Mouse (Mus musculus): Measurements from ENCODE around the gene Cmpk1. TPM values are rescaled to one million over a fixed set of nuclear protein-coding genes. Genes with fewer than 3 reads are reported as not detected.
"Not testable (repeated sequence)": the region's sequence is repeated elsewhere in the genome, so short reads cannot be mapped to it uniquely, and the experiment has no call there.

Cmpk1 gene
- polyA plus RNA-seq, 1 experiment from 2014 or later: 44.6 TPM

DNA sequence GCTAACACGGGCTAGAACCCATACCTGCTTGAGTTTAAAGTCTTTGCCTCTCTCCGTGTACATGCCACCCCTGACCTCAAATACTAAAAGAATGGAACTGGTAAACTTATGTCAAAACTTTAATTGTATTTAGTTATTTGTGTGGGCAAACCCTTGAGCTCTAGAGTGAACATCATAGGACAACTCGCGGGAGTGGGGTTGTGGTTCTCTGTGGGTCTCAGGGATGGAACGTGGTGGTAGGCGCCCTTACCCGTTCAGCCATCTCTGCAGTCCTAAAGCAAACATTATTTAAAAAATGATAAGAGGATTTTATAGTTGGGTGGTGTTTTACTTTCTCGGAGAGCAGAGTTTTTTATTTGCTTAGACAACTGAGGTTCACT is 840 bp downstream of the Cmpk1 start:
- no peak for ATAC-seq (ENCODE audit: low read depth)
- H3K4me3 ChIP-seq (ENCODE audit: low read depth, low read length): peak overlapping the region; percentile 96
- WGBS (ENCODE audit: insufficient replicate concordance): under 1% methylated on average over 8 of the region's 8 CpGs

DNA sequence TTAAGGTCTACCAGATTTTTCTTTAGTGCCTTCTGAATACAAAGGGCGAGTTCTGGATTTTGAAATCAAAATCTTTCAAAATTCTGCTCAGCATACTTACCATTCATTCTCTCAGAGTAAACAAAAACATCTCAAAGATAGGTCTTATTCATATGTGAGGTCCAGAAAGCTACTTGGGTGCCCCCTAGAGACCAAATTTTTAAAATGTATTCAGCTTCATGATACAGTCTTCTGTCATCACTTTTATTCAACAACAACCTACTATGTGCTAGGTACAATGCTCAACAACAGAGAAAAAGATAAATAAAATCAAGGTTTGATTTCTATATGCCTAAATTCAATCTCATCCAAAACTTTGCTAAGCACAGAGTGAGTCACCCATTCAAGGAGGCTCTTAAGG is 4.0 kb downstream of the Cmpk1 start:
- Histone ChIP-seq H3K4me2 (ENCODE audit: low read depth, low read length) (no peak overlapping the region), H3K9me3 (replicated peaks; ENCODE audit: control insufficient read depth, low read length) (no peaks in the 10 kb centered on the region), H3K9ac (ENCODE audit: low read depth, low read length) (no peak overlapping the region), H3K27me3 (ENCODE audit: control insufficient read depth, insufficient read depth, low read depth, low read length) (no peaks in the 10 kb centered on the region), H3K27ac (ENCODE audit: low read length) (no peak overlapping the region), H3K4me3 (ENCODE audit: low read depth, low read length) (no peak overlapping the region), H3K4me1 (ENCODE audit: control insufficient read depth, low read depth, low read length) (peaks cover 14% of the 10 kb centered on the region), H3K36me3 (ENCODE audit: control insufficient read depth, insufficient read depth) (no peaks in the 10 kb centered on the region)
- ATAC-seq (ENCODE audit: low read depth): no peak
- 58% methylated on average over 1 of the region's 1 CpGs for WGBS (ENCODE audit: insufficient replicate concordance)

More for the DNA sequence above, 840 bp downstream of the Cmpk1 start:
- no peaks in the 10 kb centered on the region for H3K9me3 ChIP-seq (replicated peaks; ENCODE audit: control insufficient read depth, low read length)
- no peaks in the 10 kb centered on the region for H3K27me3 ChIP-seq (ENCODE audit: control insufficient read depth, insufficient read depth, low read depth, low read length)
- peak overlapping the region; percentile 97 for H3K9ac ChIP-seq (ENCODE audit: low read depth, low read length)
- peak overlapping the region; percentile 83 for H3K4me2 ChIP-seq (ENCODE audit: low read depth, low read length)
- peak overlapping the region; percentile 100 for H3K27ac ChIP-seq (ENCODE audit: low read length)
- peaks cover 14% of the 10 kb centered on the region for H3K4me1 ChIP-seq (ENCODE audit: control insufficient read depth, low read depth, low read length)
- no peaks in the 10 kb centered on the region for H3K36me3 ChIP-seq (ENCODE audit: control insufficient read depth, insufficient read depth)

DNA sequence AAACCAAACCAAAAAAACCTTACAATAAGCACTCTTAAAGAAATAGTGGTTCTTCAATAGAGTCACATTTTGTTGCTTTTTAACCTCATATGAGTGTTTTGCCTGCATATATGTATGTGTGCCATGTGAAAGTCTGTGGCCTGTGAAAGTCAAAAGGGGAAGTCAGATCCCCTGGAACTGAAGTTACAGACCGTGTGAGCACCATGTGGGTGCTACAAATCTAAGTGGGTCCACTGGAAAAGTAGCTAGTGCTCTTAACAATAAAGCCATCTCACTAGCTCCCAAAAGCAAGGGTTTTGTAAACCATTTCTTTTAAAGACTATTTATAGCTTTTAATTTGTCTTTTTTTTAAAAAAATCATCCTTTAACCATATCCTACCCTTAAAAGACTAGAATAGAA is 4.4 kb downstream of the Cmpk1 start:
- no peak for ATAC-seq (ENCODE audit: low read depth)
- Histone ChIP-seq H3K4me2 (ENCODE audit: low read depth, low read length) (no peak overlapping the region), H3K36me3 (ENCODE audit: control insufficient read depth, insufficient read depth) (no peaks in the 10 kb centered on the region), H3K27me3 (ENCODE audit: control insufficient read depth, insufficient read depth, low read depth, low read length) (no peaks in the 10 kb centered on the region), H3K9ac (ENCODE audit: low read depth, low read length) (no peak overlapping the region), H3K4me3 (ENCODE audit: low read depth, low read length) (no peak overlapping the region), H3K9me3 (replicated peaks; ENCODE audit: control insufficient read depth, low read length) (no peaks in the 10 kb centered on the region), H3K4me1 (ENCODE audit: control insufficient read depth, low read depth, low read length) (peaks cover 10% of the 10 kb centered on the region), H3K27ac (ENCODE audit: low read length) (no peak overlapping the region)
- 41% methylated on average over 1 of the region's 1 CpGs for WGBS (ENCODE audit: insufficient replicate concordance)

DNA sequence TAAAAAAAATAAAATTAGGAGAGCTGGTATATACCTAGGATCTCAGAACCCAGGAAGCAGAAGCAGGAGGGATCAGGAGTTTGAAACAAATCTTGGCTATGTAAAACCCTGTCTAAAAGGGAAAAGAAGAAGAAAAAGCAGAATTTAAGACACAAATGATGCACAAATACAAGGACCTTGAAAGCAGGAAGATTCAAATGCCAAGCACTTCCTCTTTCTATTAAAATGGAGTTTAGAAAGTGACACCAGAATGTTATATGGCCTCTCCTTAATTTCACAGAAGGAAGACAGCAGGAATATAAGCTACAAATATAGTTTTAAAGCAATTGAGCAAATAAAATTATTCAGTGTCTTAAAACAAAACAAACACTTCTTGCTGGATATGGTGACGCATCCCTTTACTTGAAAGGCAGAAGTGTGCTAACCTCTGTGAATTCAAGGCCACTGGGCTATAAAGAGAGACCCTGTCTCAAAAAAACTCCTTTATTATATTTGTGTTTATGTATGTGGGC is 13.8 kb downstream of the Cmpk1 start:
- H3K9me3 ChIP-seq (replicated peaks; ENCODE audit: control insufficient read depth, low read length): no peaks in the 10 kb centered on the region
- H3K36me3 ChIP-seq (ENCODE audit: control insufficient read depth, insufficient read depth): peaks cover 2% of the 10 kb centered on the region; the same call in 1 of the 2 replicates
- H3K4me3 ChIP-seq (ENCODE audit: low read depth, low read length): no peak overlapping the region
- no peak overlapping the region for H3K9ac ChIP-seq (ENCODE audit: low read depth, low read length)
- H3K27me3 ChIP-seq (ENCODE audit: control insufficient read depth, insufficient read depth, low read depth, low read length): no peaks in the 10 kb centered on the region
- no peak overlapping the region for H3K27ac ChIP-seq (ENCODE audit: low read length)
- WGBS (ENCODE audit: insufficient replicate concordance): 77% methylated on average over 1 of the region's 1 CpGs
- ATAC-seq (ENCODE audit: low read depth): no peak
- no peaks in the 10 kb centered on the region for H3K4me1 ChIP-seq (ENCODE audit: control insufficient read depth, low read depth, low read length)
- H3K4me2 ChIP-seq (ENCODE audit: low read depth, low read length): no peak overlapping the region

DNA sequence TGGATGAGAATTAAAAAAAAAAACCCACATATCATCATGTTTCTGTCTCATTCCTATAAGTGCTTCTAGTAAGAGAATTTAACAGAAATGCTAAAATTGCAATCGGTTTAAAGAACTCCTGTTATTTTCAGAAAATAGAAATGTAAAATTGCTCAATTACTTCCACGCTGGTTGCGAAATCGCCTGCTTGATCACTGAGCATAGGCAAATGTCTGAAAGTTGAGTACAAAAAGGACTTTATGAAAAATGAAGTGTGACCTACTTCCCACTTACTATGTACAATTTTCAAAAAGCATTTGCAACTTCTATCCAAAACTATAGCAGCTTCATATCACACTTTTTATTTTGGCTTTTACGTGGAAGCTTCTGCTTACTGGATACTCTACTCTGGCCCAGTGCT is 16.3 kb downstream of the Cmpk1 start:
- Histone ChIP-seq H3K4me1 (ENCODE audit: control insufficient read depth, low read depth, low read length) (no peaks in the 10 kb centered on the region), H3K9me3 (replicated peaks; ENCODE audit: control insufficient read depth, low read length) (no peaks in the 10 kb centered on the region), H3K4me2 (ENCODE audit: low read depth, low read length) (no peak overlapping the region), H3K36me3 (ENCODE audit: control insufficient read depth, insufficient read depth) (peaks cover 7% of the 10 kb centered on the region; the same call in 1 of the 2 replicates), H3K27ac (ENCODE audit: low read length) (no peak overlapping the region), H3K9ac (ENCODE audit: low read depth, low read length) (no peak overlapping the region), H3K4me3 (ENCODE audit: low read depth, low read length) (no peak overlapping the region), H3K27me3 (ENCODE audit: control insufficient read depth, insufficient read depth, low read depth, low read length) (no peaks in the 10 kb centered on the region)
- 75% methylated on average over 5 of the region's 5 CpGs for WGBS (ENCODE audit: insufficient replicate concordance)
- ATAC-seq (ENCODE audit: low read depth): no peak

DNA sequence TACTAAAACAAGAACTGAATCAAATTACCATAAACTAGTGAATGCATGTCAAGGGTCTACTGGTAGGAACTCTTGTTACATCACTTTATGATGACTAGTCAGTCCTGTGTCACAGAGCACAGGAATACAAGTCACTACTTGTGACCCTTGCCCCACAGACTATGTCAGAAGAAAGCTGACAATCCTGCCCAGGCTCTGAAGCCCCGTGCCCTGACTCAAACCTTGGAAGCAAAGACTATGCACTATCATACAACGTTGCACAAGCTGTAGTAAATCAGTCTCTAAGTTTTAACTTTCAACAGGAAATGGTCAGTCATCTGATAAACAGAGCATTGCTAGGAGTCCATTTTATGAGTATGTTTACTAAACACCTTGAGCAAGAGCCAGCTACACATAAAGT is 26.2 kb downstream of the Cmpk1 start:
- not testable (repeated sequence) for H3K4me1 ChIP-seq (ENCODE audit: control insufficient read depth, low read depth, low read length); H3K27ac ChIP-seq (ENCODE audit: low read length); H3K4me2 ChIP-seq (ENCODE audit: low read depth, low read length); H3K27me3 ChIP-seq (ENCODE audit: control insufficient read depth, insufficient read depth, low read depth, low read length); H3K9me3 ChIP-seq (replicated peaks; ENCODE audit: control insufficient read depth, low read length); H3K9ac ChIP-seq (ENCODE audit: low read depth, low read length); H3K4me3 ChIP-seq (ENCODE audit: low read depth, low read length)
- WGBS (ENCODE audit: insufficient replicate concordance): 51% methylated on average over 2 of the region's 2 CpGs
- peaks cover 12% of the 10 kb centered on the region for H3K36me3 ChIP-seq (ENCODE audit: control insufficient read depth, insufficient read depth)
- ATAC-seq (ENCODE audit: low read depth): peak; percentile 9; the same call in 1 of the 2 replicates

DNA sequence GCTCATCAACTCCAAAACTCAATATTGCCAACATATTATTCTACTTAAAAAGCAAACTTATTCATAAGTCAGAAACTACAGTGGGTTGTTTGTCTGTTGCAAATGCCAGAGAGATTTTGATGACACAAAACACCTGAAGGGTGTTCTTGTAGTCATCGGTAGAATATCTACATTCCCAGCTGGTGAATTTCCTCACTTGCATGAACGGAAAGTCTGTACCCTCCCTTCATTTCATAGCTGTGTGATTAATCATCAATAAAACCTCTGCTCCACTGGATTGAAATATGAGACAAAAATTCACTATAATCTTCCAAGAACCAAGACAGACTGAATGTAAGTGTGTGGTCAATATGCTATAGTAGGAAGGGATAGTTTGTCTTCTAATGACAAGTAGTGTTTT is 27.5 kb downstream of the Cmpk1 start:
- Histone ChIP-seq H3K36me3 (ENCODE audit: control insufficient read depth, insufficient read depth) (peaks cover 10% of the 10 kb centered on the region), H3K4me2 (ENCODE audit: low read depth, low read length) (no peak overlapping the region), H3K27ac (ENCODE audit: low read length) (no peak overlapping the region), H3K4me1 (ENCODE audit: control insufficient read depth, low read depth, low read length) (no peaks in the 10 kb centered on the region), H3K9ac (ENCODE audit: low read depth, low read length) (no peak overlapping the region), H3K27me3 (ENCODE audit: control insufficient read depth, insufficient read depth, low read depth, low read length) (no peaks in the 10 kb centered on the region), H3K9me3 (replicated peaks; ENCODE audit: control insufficient read depth, low read length) (no peaks in the 10 kb centered on the region), H3K4me3 (ENCODE audit: low read depth, low read length) (no peak overlapping the region)
- 85% methylated on average over 2 of the region's 2 CpGs for WGBS (ENCODE audit: insufficient replicate concordance)
- no peak for ATAC-seq (ENCODE audit: low read depth)

DNA sequence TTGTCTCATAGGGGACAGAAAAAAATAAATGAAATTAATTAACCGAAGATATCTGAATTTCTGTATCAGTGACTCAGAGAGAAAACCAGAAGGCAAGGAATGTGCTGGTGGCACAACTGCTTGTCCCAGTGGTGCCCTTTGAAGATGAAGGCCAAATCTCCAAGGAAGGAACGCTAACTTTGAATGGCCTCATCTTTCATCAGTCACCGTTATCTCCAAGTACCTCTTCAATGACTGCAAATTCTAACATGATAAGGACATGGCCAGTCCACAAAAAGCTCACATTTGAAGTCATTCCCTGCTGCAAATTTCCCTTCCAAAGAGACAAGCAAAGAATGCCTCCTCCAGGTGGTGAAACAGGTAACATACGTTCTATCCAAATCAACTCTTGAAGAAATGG is 28.3 kb downstream of the Cmpk1 start:
- WGBS (ENCODE audit: insufficient replicate concordance): 81% methylated on average over 4 of the region's 4 CpGs
- Histone ChIP-seq H3K27ac (ENCODE audit: low read length) (no peak overlapping the region), H3K4me2 (ENCODE audit: low read depth, low read length) (no peak overlapping the region), H3K4me3 (ENCODE audit: low read depth, low read length) (no peak overlapping the region), H3K9ac (ENCODE audit: low read depth, low read length) (no peak overlapping the region), H3K36me3 (ENCODE audit: control insufficient read depth, insufficient read depth) (peaks cover 5% of the 10 kb centered on the region), H3K4me1 (ENCODE audit: control insufficient read depth, low read depth, low read length) (no peaks in the 10 kb centered on the region), H3K27me3 (ENCODE audit: control insufficient read depth, insufficient read depth, low read depth, low read length) (no peaks in the 10 kb centered on the region), H3K9me3 (replicated peaks; ENCODE audit: control insufficient read depth, low read length) (no peaks in the 10 kb centered on the region)
- no peak for ATAC-seq (ENCODE audit: low read depth)

DNA sequence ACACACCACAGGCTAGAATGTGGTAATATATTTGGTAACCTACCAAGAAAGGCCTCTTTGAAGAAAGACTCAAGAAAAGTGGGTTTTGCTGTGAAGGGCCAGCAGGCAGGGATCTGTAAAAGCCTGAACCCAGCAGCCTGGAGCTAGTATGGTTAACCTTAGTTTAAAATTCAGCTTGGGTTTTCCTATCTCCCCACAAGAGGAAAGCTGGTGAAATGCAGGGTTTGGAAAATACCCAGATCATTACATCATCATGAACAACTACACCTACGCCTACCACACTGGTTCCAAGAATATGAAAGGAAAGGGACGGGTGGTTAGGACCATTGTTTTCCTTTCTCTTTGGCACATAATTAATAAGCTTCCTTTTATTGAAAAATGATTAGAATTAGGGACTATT is 28.8 kb downstream of the Cmpk1 start:
- WGBS (ENCODE audit: insufficient replicate concordance): 68% methylated on average over 2 of the region's 2 CpGs
- peaks cover 5% of the 10 kb centered on the region for H3K36me3 ChIP-seq (ENCODE audit: control insufficient read depth, insufficient read depth)
- H3K9me3 ChIP-seq (replicated peaks; ENCODE audit: control insufficient read depth, low read length): no peaks in the 10 kb centered on the region
- H3K27ac ChIP-seq (ENCODE audit: low read length): no peak overlapping the region
- no peaks in the 10 kb centered on the region for H3K4me1 ChIP-seq (ENCODE audit: control insufficient read depth, low read depth, low read length)
- no peak overlapping the region for H3K4me3 ChIP-seq (ENCODE audit: low read depth, low read length)
- ATAC-seq (ENCODE audit: low read depth): no peak
- no peaks in the 10 kb centered on the region for H3K27me3 ChIP-seq (ENCODE audit: control insufficient read depth, insufficient read depth, low read depth, low read length)
- no peak overlapping the region for H3K9ac ChIP-seq (ENCODE audit: low read depth, low read length)
- H3K4me2 ChIP-seq (ENCODE audit: low read depth, low read length): no peak overlapping the region
